Mouse (Mus musculus) thymus, adult 2 months (tissue): ENCODE data around the gene Apobec3.

ENCODE experiments used
- CTCF ChIP-seq: fragments of 200-500 bp; IDR thresholded peaks from 2 replicates; pipeline ENCODE4 v1.5.1; 2012; ENCODE audit warnings: mild to moderate bottlenecking, control low read depth, low read length, moderate library complexity, borderline replicate concordance; ENCODE audit not compliant: control insufficient read depth, poor library complexity, insufficient read depth; ENCODE audit errors: extremely low read depth
- POLR2A ChIP-seq: fragments of 200-500 bp; IDR thresholded peaks from 2 replicates; pipeline ENCODE4 v1.6.1; 2012; ENCODE audit warnings: mild to moderate bottlenecking, low read length, control low read depth, moderate library complexity; ENCODE audit not compliant: control insufficient read depth, poor library complexity, insufficient read depth; ENCODE audit errors: extremely low read depth

DNA sequence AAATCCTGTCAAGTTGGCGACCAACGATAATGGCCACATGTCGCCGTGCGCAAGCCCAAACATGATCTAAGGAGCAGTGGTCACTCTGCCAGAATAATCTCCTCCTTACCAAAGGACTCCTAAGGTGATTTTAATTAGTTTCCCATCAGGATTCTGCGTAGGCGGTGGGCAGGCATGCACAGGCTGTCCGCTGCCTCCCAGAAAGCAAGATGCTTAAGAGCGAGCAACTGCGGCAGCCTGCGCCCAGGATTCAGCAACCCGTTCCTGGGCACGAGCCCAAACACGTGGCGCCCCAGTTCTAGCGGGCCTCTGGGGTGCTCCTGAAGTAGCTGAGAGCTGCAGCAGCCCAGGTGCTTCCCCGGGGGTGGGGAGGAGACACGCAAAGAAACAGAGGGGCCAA lies 71.2 kb downstream of the Apobec3 start:
- TF ChIP-seq CTCF: no peak
- TF ChIP-seq POLR2A: no peak
